Mouse (Mus musculus): ENCODE measurements around the gene Aars2. TPM values are rescaled to one million over a fixed set of nuclear protein-coding genes. Genes with fewer than 3 reads are reported as not detected.

The Aars2 gene
- polyA plus RNA-seq, 1 experiment, result 29.9 TPM

DNA sequence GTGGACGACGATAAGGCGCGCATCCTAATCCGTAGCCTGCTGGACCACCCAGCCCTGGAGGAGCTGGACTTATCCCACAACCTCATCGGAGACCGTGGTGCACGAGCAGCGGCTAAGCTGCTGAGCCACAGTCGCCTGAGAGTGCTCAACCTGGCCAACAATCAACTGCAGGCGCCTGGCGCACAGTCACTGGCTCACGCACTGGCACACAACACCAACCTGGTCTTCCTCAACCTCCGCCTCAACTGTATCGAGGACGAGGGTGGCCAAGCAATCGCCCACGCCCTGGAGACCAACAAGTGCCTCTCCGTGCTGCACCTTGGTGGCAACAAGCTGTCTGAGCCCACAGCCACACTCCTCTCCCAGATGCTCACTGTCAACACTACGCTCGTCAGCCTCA, 33.0 kb downstream of the Aars2 start:
- no peak for DNase-seq (ENCODE audit: extremely low spot score in 1 of 2, low spot score in 1 of 2)

DNA sequence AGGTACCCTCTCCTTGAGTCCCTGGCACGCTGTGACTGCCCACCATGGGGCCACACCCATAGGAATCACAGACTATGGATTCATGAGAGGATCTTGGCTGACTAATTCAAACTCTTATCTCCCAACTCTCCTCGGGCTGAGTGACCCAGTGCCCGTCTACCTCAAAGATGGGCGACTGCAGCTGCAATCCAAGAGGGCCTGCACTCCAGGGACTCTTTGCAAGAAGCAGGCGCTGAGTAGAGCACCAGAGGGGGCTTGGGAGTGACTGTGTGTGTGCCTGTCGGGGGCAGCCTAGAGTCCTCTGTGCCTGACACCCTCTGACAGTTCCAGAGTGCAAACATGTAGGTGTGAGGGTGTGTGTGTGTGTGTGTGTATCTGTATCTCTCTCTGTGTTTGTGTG, 35.5 kb downstream of the Aars2 start:
- no peak for DNase-seq (ENCODE audit: extremely low spot score in 1 of 2, low spot score in 1 of 2)

GRCm38 (mm10) chr17:45542705-45543104, 36.1 kb downstream of the Aars2 start:
- no peak for DNase-seq (ENCODE audit: extremely low spot score in 1 of 2, low spot score in 1 of 2)

DNA sequence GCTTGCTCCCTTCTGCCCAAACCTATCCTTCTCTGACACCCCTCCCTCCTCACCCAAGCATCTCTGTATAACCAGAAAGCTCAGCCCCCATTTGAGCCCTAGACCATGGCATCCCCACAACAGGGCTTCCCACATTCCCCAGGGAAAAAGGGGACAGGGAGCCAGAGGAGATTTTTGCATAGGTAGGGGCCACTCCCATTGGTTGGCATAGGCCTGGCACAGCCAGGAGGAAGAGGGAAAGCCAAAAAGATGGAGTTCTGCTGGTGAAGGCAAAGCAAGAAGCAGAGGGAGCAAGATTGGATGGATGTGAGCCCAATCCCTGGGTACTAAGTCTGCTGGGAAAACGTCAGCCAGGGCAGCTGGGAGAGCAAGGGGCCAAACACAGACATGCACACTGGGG, 36.5 kb downstream of the Aars2 start:
- DNase-seq (ENCODE audit: extremely low spot score in 1 of 2, low spot score in 1 of 2), result no peak

GRCm38 (mm10) chr17:45544001-45544872, 37.6 kb downstream of the Aars2 start:
- no peak for DNase-seq (ENCODE audit: extremely low spot score in 1 of 2, low spot score in 1 of 2)

GRCm38 (mm10) chr17:45544873-45545277, 38.2 kb downstream of the Aars2 start:
- no peak for DNase-seq (ENCODE audit: extremely low spot score in 1 of 2, low spot score in 1 of 2)

DNA sequence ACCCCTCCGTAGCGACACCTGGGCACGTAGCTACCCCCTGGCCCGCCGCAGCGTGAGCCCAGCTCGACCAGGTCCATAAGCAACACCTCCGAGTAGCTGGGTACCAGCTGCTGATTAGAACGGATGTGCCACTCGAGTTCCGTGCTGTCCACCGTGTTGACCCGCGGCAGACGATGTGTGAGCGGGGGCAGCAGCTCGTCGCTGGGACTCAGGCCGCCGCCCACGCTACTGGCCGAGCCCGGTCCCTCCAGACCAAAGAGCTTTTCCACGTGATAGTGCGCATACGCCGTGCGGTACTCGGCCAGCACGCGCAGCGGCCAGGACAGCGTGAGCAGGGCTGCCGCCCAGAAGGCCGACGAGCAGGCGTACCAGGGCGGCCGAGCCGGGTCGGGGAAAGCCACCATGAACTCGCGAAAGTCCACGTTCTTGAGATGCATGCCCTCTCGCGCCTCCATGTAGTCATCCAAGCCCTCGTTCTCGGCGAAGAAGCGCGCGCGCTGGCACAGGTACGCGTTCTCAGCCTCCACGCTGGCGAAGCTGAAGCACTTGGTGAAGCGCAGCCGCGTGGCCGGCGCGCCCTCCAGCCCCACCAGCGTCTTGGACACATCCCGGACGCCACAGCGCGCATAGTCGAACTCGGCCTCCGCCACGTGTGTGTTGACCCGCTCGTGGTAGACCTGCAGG, 38.8 kb downstream of the Aars2 start:
- no peak for DNase-seq (ENCODE audit: extremely low spot score in 1 of 2, low spot score in 1 of 2)

GRCm38 (mm10) chr17:45546941-45547340, 40.3 kb downstream of the Aars2 start:
- DNase-seq (ENCODE audit: extremely low spot score in 1 of 2, low spot score in 1 of 2), result no peak

DNA sequence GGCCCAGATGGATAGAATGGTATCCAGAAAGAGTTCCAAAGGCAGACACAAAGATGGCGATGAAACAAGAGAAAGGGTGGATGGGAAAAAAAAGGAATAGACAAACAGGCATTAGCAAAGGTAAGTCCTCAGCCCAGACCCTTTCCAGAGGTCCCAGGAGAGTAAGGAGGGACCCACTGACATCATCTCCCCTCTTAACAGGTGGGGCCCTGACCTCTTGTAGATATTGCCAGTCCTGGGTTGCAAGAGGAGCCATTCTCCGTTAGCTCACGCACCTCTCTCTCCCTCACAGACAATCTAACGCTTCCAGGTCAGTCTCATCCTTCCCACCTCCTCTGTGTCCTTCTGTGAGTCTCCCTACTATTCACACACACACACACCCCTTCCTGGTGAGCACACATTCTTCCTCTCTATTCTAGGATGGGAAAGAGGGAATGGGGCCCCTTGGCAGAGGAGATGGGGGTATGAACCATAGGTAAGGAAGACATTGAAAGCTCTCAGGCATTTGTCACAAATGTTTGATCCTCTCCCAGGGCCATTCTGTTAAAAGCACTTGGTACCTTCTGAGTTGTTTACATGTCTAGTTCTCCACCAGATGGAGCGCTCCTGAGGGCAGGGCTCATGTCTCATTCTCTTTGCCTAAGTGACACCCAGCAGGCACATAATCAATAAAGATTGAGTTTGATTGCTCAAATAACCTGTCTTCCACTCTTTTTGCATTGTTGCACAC, 41.0 kb downstream of the Aars2 start:
- DNase-seq (ENCODE audit: extremely low spot score in 1 of 2, low spot score in 1 of 2), result no peak

DNA sequence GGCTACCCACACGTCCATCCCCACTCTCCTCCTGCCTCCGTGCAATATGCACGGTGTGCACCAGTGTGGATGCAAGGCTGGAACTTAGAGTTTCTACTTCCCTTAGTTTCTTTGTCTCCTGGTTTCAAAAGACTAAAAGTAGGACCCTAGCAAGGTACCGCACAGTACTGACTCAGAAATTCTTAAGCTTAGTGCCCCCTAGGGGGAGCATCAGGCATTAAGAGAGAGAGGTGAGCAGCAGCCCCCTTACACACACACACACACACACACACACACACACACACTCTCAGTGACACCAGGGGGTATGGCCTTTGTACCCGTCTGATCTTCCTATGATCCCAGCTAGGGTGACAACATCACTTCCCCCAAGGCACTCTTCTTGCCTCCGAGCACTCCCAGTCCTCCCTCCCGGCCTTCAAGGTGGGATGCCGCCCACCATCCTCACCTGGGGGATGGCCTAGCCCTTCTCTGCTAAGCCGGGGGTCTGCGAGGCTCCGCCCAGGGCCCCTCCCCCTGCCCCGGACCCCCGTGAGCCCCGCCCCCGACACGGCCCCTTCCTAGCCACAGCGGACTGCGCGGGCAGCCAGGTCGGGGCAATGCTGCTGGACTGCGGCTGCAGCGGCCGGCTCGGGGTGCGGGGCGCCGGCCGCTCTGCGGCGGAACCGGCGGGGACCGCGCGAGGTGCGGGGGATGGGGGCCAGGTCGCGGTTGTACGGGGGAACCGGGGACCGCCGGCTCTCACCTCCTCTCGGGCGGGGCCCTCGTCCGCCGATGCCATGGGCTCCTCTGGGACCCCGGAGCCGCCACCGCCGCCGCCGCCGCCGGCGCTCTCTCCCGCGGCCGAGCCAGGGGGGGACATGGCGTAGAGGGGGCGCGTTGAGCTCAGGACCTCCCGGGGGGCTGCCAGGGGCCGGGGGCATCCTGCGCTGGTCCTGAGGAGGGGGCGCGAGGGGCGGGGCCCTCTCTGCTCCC, 42.2 kb downstream of the Aars2 start:
- DNase-seq (ENCODE audit: extremely low spot score in 1 of 2, low spot score in 1 of 2), result peak in 1 of 2 experiments; percentile 83

DNA sequence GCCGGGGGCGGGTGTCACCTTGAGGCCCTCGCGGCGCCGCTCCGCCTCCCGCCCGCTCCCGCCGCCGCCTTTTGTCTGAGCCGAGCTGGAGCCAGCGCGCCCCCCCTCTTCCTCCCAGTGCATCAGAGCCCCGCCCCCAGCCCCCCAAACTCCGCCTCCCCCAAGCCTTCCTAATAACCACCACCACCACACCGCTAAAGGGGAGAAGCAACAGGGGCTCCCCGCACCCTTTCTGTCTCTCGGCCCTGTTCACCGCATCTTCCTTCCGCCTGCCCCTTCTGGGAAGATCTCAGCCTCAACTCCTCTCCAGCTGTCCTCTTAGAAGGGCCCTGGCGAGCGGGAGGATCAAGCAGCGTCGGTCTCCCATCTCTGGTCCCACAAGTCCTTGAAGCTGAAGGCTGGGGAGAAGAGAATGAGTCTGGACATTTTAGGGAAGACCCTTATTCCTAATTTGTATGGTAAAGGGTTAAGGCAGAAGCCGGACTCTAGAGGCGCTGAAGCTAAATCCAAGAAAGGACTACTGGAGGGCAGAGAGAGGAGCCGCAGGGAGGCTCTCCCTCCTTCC, 43.1 kb downstream of the Aars2 start, which contains the start of gene Tmem151b:
Gene Tmem151b (minus strand): TSS at position 61 of the 565 bp plus-strand sequence.
- DNase-seq (ENCODE audit: extremely low spot score in 1 of 2, low spot score in 1 of 2), result peak in 1 of 2 experiments; percentile 65

- DNase-seq (ENCODE audit: extremely low spot score in 1 of 2, low spot score in 1 of 2), result no peak
Measured at GRCm38 (mm10) chr17:45550253-45550652, 43.6 kb downstream of the Aars2 start.

DNA sequence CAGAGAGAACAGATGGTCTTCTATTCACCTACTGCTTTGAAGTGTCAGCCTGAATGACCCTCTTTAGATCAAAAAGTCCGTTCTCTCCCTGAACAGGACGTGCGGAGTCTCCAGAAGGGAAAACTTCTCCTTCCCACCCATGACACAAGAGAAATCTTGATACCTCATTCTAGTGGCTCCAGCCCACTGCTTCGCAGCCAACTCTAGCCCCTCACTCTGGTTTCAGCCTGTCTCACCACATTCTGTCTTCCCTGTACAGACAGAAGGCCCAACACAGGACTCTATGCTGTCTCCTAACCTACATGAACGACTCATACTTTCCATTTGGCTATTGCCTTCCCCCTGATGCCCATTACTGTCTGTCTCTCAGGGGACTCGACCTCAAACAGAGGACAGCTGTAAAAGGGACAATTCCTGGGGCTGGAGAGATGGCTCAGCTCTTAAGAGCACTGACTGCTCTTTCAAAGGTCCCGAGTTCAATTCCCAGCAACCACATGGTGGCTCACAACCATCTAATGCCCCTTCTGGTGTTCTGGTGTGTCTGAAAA, 44.7 kb downstream of the Aars2 start:
- no peak for DNase-seq (ENCODE audit: extremely low spot score in 1 of 2, low spot score in 1 of 2)

GRCm38 (mm10) chr17:45551816-45552451, 45.3 kb downstream of the Aars2 start:
- peak in 1 of 2 experiments; percentile 92 for DNase-seq (ENCODE audit: extremely low spot score in 1 of 2, low spot score in 1 of 2)

DNA sequence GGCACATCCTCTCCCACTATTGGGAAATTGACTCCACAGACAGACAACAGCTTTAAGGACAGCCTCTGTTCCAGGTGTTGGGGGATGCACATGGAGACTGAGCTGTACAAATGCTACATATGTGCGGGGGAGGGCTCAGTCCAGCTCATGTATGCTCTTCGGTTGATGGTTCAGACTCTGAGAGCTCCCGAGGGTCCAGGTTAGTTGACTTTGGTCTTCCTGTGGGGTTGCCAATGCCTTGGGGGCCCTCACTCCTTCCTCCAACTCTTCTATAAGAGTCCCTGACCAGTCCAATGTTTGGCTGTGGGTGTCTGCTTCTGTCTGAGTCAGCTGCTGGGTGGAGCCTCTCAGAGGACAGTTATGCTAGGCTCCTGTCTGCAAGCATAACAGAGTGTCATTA, 46.4 kb downstream of the Aars2 start:
- DNase-seq (ENCODE audit: extremely low spot score in 1 of 2, low spot score in 1 of 2), result no peak

DNA sequence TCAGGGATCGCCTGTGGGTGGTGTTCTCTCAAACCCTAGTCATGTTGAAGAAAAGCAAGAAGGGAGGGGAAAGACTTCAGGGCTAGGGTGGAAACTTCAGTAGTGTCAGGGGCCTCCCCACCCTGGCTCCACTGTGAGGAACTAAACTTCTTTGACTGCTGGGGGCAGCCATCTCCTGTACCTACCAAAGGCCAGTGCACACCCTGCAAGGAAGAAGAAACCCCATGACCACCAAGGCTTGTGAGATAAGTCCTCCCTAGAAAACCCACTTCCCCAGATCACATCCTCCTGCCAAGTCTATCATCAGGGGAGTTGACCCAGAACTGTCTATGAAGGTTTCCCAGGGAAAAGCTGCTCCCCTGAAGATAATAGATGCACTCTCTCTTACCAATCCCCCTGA, 47.8 kb downstream of the Aars2 start:
- no peak for DNase-seq (ENCODE audit: extremely low spot score in 1 of 2, low spot score in 1 of 2)

DNA sequence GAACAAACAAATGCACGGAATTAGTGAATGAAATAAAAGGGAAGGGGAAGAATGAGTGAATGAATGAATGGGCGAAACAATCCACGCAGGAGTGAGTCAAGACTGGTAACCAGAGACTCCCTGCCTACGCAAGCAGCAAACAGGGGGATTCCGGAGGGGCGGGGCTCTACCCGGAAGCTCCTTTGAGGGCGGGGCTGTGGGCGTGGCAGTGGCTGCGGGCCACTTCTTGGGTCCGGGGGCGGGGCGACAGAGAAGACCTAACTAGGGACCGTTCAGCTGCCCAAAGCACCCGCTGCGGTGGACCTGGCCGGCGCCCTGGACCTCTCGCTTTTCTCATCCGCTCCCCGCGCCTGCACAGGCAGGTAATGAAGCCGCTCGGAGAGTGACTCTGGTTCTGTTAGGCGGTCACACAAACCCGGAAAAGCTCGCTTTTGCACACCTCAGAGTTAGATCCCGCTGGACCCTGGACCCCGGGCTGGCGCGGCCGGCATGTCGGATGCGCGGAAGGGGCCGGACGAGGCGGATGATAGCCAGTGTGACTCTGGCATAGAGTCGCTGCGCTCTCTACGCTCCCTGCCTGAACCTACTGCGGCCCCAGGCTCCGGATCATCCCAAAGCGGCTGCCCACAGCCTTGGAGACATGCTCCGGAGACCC, 48.9 kb downstream of the Aars2 start, which contains the start of gene Nfkbie:
Gene Nfkbie (plus strand): TSS at position 252 of the 655 bp plus-strand sequence.
- DNase-seq (ENCODE audit: extremely low spot score in 1 of 2, low spot score in 1 of 2), result peak; percentile 80 to 92

DNA sequence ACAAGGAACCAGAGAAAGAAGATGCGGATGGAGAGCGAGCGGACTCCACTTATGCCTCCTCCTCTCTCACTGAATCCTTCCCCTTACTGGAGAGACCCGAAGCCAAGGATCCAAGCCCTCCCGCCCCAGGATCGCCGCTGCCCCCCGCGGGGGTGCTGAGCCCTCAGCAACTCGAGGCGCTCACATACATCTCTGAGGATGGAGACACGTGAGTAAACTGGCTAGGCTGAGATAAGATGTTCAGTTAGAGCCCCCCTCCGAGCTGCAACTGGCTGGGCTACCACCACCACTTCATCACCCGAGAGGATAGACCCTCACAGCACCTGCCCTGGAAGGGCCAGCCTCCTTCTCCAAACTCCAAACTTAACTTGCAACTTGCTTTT, 49.5 kb downstream of the Aars2 start:
- DNase-seq (ENCODE audit: extremely low spot score in 1 of 2, low spot score in 1 of 2), result no peak
